Comparison of ENCODE assay signal across 10 mouse cellular contexts in genomic region chr19:47240076-47240475, GRCm38 (mm10).
DNase-seq lines count a peak whose midpoint lies in the region; ATAC-seq and TF ChIP-seq lines count a peak whose summit lies in the region.
"Had no signal": no experiment of that assay in that cellular context is flagged by ENCODE, and none has a peak within 500 bp of the region (broad histone marks: within the 10 kb centered on the region; RNA-seq: fewer than 3 reads in every experiment).

No protein-coding gene starts in this region.

- peak overlapping the region; percentile 64 for H3K4me3 ChIP-seq in testis, adult 2 months (ENCODE audit: control insufficient read depth, low read depth, low read length)
- H3K4me3 ChIP-seq in forebrain, embryonic 14.5 days (ENCODE audit: low read depth, low read length), result peak overlapping the region; percentile 11; the same call in 1 of the 2 replicates
- peak overlapping the region; percentile 40 for H3K4me3 ChIP-seq in liver, embryonic 11.5 days (ENCODE audit: low read depth, low read length)
- H3K4me3 ChIP-seq: megakaryocyte, embryonic 14.5 days had no signal

- H3K9ac ChIP-seq in forebrain, embryonic 14.5 days (ENCODE audit: low read length), result no peak overlapping the region
- H3K9ac ChIP-seq in liver, embryonic 11.5 days (ENCODE audit: low read depth, low read length), result no peak overlapping the region

- H3K4me1 ChIP-seq in testis, adult 2 months (ENCODE audit: control insufficient read depth, insufficient read depth, low read length), result peaks cover 7% of the 10 kb centered on the region
- no peaks in the 10 kb centered on the region for H3K4me1 ChIP-seq in forebrain, embryonic 14.5 days (ENCODE audit: control insufficient read depth, insufficient read depth, low read length)
- H3K4me1 ChIP-seq in liver, embryonic 11.5 days (replicated peaks; ENCODE audit: control insufficient read depth, insufficient read depth, low read length), result no peaks in the 10 kb centered on the region

- ATAC-seq in forebrain, embryonic 14.5 days, result no peak
- peak; percentile 62; the same call in 1 of the 2 replicates for ATAC-seq in liver, embryonic 11.5 days (replicated peaks; ENCODE audit: low FRiP score)

- no peak for TF ChIP-seq POLR2A in testis, adult 2 months (IDR thresholded peaks at IDR 0.05; ENCODE audit: control insufficient read depth, low read depth, low read length)

- no peak for TF ChIP-seq CTCF in testis, adult 2 months (IDR thresholded peaks at IDR 0.05; ENCODE audit: control insufficient read depth, insufficient read depth, insufficient replicate concordance, low read depth, low read length)

- no peaks in the 10 kb centered on the region for H3K27me3 ChIP-seq in testis, adult 2 months (ENCODE audit: control insufficient read depth, insufficient read depth, low read length)
- no peaks in the 10 kb centered on the region for H3K27me3 ChIP-seq in forebrain, embryonic 14.5 days (replicated peaks; ENCODE audit: control insufficient read depth, insufficient read depth, low read length)
- no peaks in the 10 kb centered on the region; the same call in 1 of the 2 replicates for H3K27me3 ChIP-seq in liver, embryonic 11.5 days (replicated peaks; ENCODE audit: control insufficient read depth, insufficient read depth, low read length)

- WGBS in forebrain, embryonic 14.5 days, result 30% methylated on average over 12 of the region's 12 CpGs
- WGBS in liver, embryonic 11.5 days, result 25% methylated on average over 12 of the region's 12 CpGs

- H3K4me2 ChIP-seq in forebrain, embryonic 14.5 days (ENCODE audit: low read length), result peak overlapping the region; percentile 33; the same call in 1 of the 2 replicates
- peak overlapping the region; percentile 60 for H3K4me2 ChIP-seq in liver, embryonic 11.5 days

- no peak for DNase-seq in testis, postnatal 14 days (ENCODE audit: low spot score)
- DNase-seq in forebrain, embryonic 14.5 days (ENCODE audit: low spot score), result peak; percentile 29
- no peak for DNase-seq in liver, embryonic 11.5 days (ENCODE audit: low spot score)
- no peak for DNase-seq in urinary bladder, postnatal 25 days (ENCODE audit: low spot score)
- no peak for DNase-seq in B cell, adult 2 months
- no peak for DNase-seq in cerebellum, adult 11 months
- DNase-seq: adrenal gland, adult 8-10 months; thymus, postnatal 25 days had no signal

- H3K9me3 ChIP-seq in forebrain, embryonic 14.5 days (replicated peaks; ENCODE audit: control insufficient read depth, low read length), result no peaks in the 10 kb centered on the region
- no peaks in the 10 kb centered on the region for H3K9me3 ChIP-seq in liver, embryonic 11.5 days (ENCODE audit: control insufficient read depth, low read length)
- H3K9me3 ChIP-seq: megakaryocyte, embryonic 14.5 days had no signal

- H3K36me3 ChIP-seq in testis, adult 2 months (ENCODE audit: control insufficient read depth, insufficient read depth, low read length), result no peaks in the 10 kb centered on the region
- no peaks in the 10 kb centered on the region for H3K36me3 ChIP-seq in forebrain, embryonic 14.5 days (ENCODE audit: control insufficient read depth, insufficient read depth, low read length)
- H3K36me3 ChIP-seq in liver, embryonic 11.5 days (ENCODE audit: control insufficient read depth, insufficient read depth, low read length), result no peaks in the 10 kb centered on the region

- H3K27ac ChIP-seq in testis, adult 2 months (ENCODE audit: control insufficient read depth, insufficient read depth, low read depth, low read length), result no peak overlapping the region
- no peak overlapping the region for H3K27ac ChIP-seq in forebrain, embryonic 14.5 days (ENCODE audit: low read depth, low read length)
- H3K27ac ChIP-seq in liver, embryonic 11.5 days (ENCODE audit: low read depth, low read length), result no peak overlapping the region

Comparison
In these comparisons a context has a peak if more than half of its experiments do, and no peak if none do; other contexts are left out.
1. H3K4me3 ChIP-seq: peak in every context shown above with its lines; median percentile 64 in testis, adult 2 months; 40 in liver, embryonic 11.5 days; 11 in forebrain, embryonic 14.5 days.